Mouse (Mus musculus): Measurements from ENCODE around the gene Ccdc162. TPM values are rescaled to one million over a fixed set of nuclear protein-coding genes. Genes with fewer than 3 reads are reported as not detected.

Ccdc162 gene
- total RNA-seq, 2 experiments from 2014 or later = 2.6 to 3.4 TPM

- no peak for DNase-seq (ENCODE audit: low spot score in 2 of 2)
Observed at GRCm38 (mm10) chr10:41638776-41639175, 77.7 kb downstream of the Ccdc162 start.

- no peak for DNase-seq (ENCODE audit: low spot score in 2 of 2)
Observed at GRCm38 (mm10) chr10:41635276-41636033, 81.0 kb downstream of the Ccdc162 start.

- DNase-seq (ENCODE audit: low spot score in 2 of 2) = peak in 1 of 2 experiments; percentile 18
Observed at GRCm38 (mm10) chr10:41633801-41634200, 82.6 kb downstream of the Ccdc162 start.

- no peak for DNase-seq (ENCODE audit: low spot score in 2 of 2)
Observed at GRCm38 (mm10) chr10:41632062-41632461, 84.4 kb downstream of the Ccdc162 start.

- no peak for DNase-seq (ENCODE audit: low spot score in 2 of 2)
Observed at GRCm38 (mm10) chr10:41626996-41627395, 89.4 kb downstream of the Ccdc162 start.

- DNase-seq (ENCODE audit: low spot score in 2 of 2) = no peak
Observed at GRCm38 (mm10) chr10:41619988-41620387, 96.4 kb downstream of the Ccdc162 start.

GRCm38 (mm10) chr10:41615487-41615886, 100.9 kb downstream of the Ccdc162 start:
- no peak for DNase-seq (ENCODE audit: low spot score in 2 of 2)

- DNase-seq (ENCODE audit: low spot score in 2 of 2) = no peak
Observed at GRCm38 (mm10) chr10:41611941-41612340, 104.5 kb downstream of the Ccdc162 start.

- no peak for DNase-seq (ENCODE audit: low spot score in 2 of 2)
Observed at GRCm38 (mm10) chr10:41609475-41609874, 107.0 kb downstream of the Ccdc162 start.

- DNase-seq (ENCODE audit: low spot score in 2 of 2) = no peak
Observed at GRCm38 (mm10) chr10:41608485-41608884, 107.9 kb downstream of the Ccdc162 start.

GRCm38 (mm10) chr10:41602667-41603066, 113.8 kb downstream of the Ccdc162 start:
- no peak for DNase-seq (ENCODE audit: low spot score in 2 of 2)

GRCm38 (mm10) chr10:41601898-41602545, 114.4 kb downstream of the Ccdc162 start:
- no peak for DNase-seq (ENCODE audit: low spot score in 2 of 2)

GRCm38 (mm10) chr10:41601302-41601701, 115.1 kb downstream of the Ccdc162 start:
- no peak for DNase-seq (ENCODE audit: low spot score in 2 of 2)

GRCm38 (mm10) chr10:41599051-41599450, 117.4 kb downstream of the Ccdc162 start:
- peak in 1 of 2 experiments; percentile 15 for DNase-seq (ENCODE audit: low spot score in 2 of 2)

GRCm38 (mm10) chr10:41598221-41598620, 118.2 kb downstream of the Ccdc162 start:
- DNase-seq (ENCODE audit: low spot score in 2 of 2) = no peak

GRCm38 (mm10) chr10:41595550-41595949, 120.9 kb downstream of the Ccdc162 start:
- DNase-seq (ENCODE audit: low spot score in 2 of 2) = no peak

- no peak for DNase-seq (ENCODE audit: low spot score in 2 of 2)
Observed at GRCm38 (mm10) chr10:41594957-41595356, 121.5 kb downstream of the Ccdc162 start.

- DNase-seq (ENCODE audit: low spot score in 2 of 2) = no peak
Observed at GRCm38 (mm10) chr10:41594433-41594832, 122.0 kb downstream of the Ccdc162 start.

- no peak for DNase-seq (ENCODE audit: low spot score in 2 of 2)
Observed at GRCm38 (mm10) chr10:41588616-41589015, 127.8 kb downstream of the Ccdc162 start.

GRCm38 (mm10) chr10:41586947-41587852, 129.2 kb downstream of the Ccdc162 start:
- no peak for DNase-seq (ENCODE audit: low spot score in 2 of 2)

GRCm38 (mm10) chr10:41583383-41583782, 133.1 kb downstream of the Ccdc162 start:
- no peak for DNase-seq (ENCODE audit: low spot score in 2 of 2)

Measured in gastrocnemius, postnatal 4 days (tissue).